Mouse (Mus musculus) bone marrow, adult 2 months (tissue): Measurements from ENCODE around the gene Gal3st2. TPM values are rescaled to one million over a fixed set of nuclear protein-coding genes. Genes with fewer than 3 reads are reported as not detected.
"Not testable (repeated sequence)": the region's sequence is repeated elsewhere in the genome, so short reads cannot be mapped to it uniquely, and the experiment has no call there.

Experiments
- H3K27ac ChIP-seq: fragments of 200-500 bp; 2 replicates; pipeline ENCODE4 v1.5.1; 2012; ENCODE audit warnings: low read depth, mild to moderate bottlenecking, control low read depth, inconsistent platforms, low read length; ENCODE audit not compliant: control insufficient read depth, poor library complexity, insufficient read depth
- H3K4me1 ChIP-seq: fragments of 200-500 bp; 2 replicates; pipeline ENCODE4 v1.6.1; 2011; ENCODE audit warnings: low read length; ENCODE audit not compliant: control insufficient read depth, insufficient read depth
- H3K4me3 ChIP-seq: fragments of 200-500 bp; replicated peaks from 2 replicates; pipeline ENCODE3; 2011; ENCODE audit warnings: mild to moderate bottlenecking, low read depth, low read length, control low read depth; ENCODE audit not compliant: control insufficient read depth
- WGBS: fragments of 180-500 bp; shearing (Covaris S2); methylation state at CpG from one replicate; pipeline ENCODE4 v1.1.7; 2018; 5-methylcytosine and 5-hydroxymethylcytosine counted together
- polyA plus RNA-seq: library from polyadenylated mRNA; stranded (reverse); fragments of >200 nt; gene quantifications from 2 replicates; pipeline ENCODE4 v1.2.4, GENCODE M21; 2011; ENCODE audit warnings: low replicate concordance; ENCODE audit not compliant: missing spikeins, insufficient read depth, insufficient read length

Gene Gal3st2
- polyA plus RNA-seq, 1 experiment, result not detected

DNA sequence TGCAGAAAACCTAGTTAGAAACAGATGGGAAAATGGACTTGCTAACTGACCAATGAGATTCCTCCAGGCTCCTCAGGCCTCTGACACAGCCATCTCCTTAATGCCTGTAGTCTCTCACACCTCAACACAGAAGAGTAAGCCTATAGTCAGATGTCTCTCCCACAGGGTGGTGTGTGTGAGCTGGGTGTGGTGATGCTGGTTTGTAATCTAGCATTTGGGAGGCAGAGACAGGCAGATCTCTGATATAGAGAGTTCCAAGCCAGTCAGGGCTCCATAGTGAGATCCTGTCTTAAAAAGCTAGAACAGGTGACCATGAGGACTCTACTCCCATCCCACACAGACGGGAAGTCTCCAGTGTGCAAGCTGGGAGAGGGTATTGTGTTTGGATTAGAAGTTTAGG, 57.7 kb downstream of the Gal3st2 start:
- WGBS, result 83% methylated on average over 1 of the region's 1 CpGs
- H3K4me3 ChIP-seq, H3K27ac ChIP-seq, H3K4me1 ChIP-seq: not testable (repeated sequence)

GRCm38 (mm10) chr1:93919321-93919720, 58.2 kb downstream of the Gal3st2 start:
- not testable (repeated sequence) for H3K4me1 ChIP-seq, H3K27ac ChIP-seq, H3K4me3 ChIP-seq
- 68% methylated on average over 3 of the region's 3 CpGs for WGBS

GRCm38 (mm10) chr1:93922609-93923008, 61.5 kb downstream of the Gal3st2 start:
- WGBS, result 56% methylated on average over 3 of the region's 3 CpGs
- not testable (repeated sequence) for H3K4me3 ChIP-seq, H3K4me1 ChIP-seq, H3K27ac ChIP-seq

GRCm38 (mm10) chr1:93923098-93923497, 62.0 kb downstream of the Gal3st2 start:
- H3K4me1 ChIP-seq, H3K4me3 ChIP-seq, H3K27ac ChIP-seq: not testable (repeated sequence)
- 46% methylated on average over 2 of the region's 2 CpGs for WGBS

Other genes with a start within 250 kb of the Gal3st2 start
- gene Stk25, start 202.6 kb upstream of the Gal3st2 start, polyA plus RNA-seq, result 40.0 and 71.0 TPM in 2 replicates
- 1.3 and 3.1 TPM in 2 replicates for gene Bok, start 175.6 kb upstream of the Gal3st2 start, polyA plus RNA-seq
- 42.7 and 56.8 TPM in 2 replicates for gene Atg4b, start 109.8 kb upstream of the Gal3st2 start, polyA plus RNA-seq
- gene Thap4, start 106.4 kb upstream of the Gal3st2 start, polyA plus RNA-seq, result 4.2 and 13.0 TPM in 2 replicates
- 122 and 128 TPM in 2 replicates for gene Dtymk, start 59.4 kb upstream of the Gal3st2 start, polyA plus RNA-seq
- gene Ing5, start 57.3 kb upstream of the Gal3st2 start, polyA plus RNA-seq, result 12.0 and 17.7 TPM in 2 replicates
- gene D2hgdh, start 36.4 kb upstream of the Gal3st2 start, polyA plus RNA-seq, result 8.8 and 23.7 TPM in 2 replicates
- not detected in 2 replicates for gene Gal3st2b, start 57.0 kb downstream of the Gal3st2 start, polyA plus RNA-seq
- gene Gal3st2c, start 129.2 kb downstream of the Gal3st2 start, polyA plus RNA-seq, result 0.11 and 0.15 TPM in 2 replicates
- gene Neu4, start 159.1 kb downstream of the Gal3st2 start, polyA plus RNA-seq, result not detected in 2 replicates
- gene Pdcd1, start 191.2 kb downstream of the Gal3st2 start, polyA plus RNA-seq, result not detected in 2 replicates